Mouse (Mus musculus) liver, adult 2 months (tissue): ENCODE results near the gene Fntb.

Source experiments
- CTCF ChIP-seq: fragments of 200-500 bp; IDR thresholded peaks from 2 replicates; pipeline ENCODE4 v1.5.1; 2011; ENCODE audit warnings: low read depth, low read length, control low read depth
- POLR2A ChIP-seq: fragments of 200-500 bp; IDR thresholded peaks from 2 replicates; pipeline ENCODE4 v1.6.1; 2011; ENCODE audit warnings: low read length, control low read depth; ENCODE audit not compliant: insufficient read depth; ENCODE audit errors: extremely low read depth

- TF ChIP-seq CTCF (no peak), POLR2A (no peak)
Measured at GRCm38 (mm10) chr12:76931739-76932687, 166.6 kb downstream of the Fntb start.
